Mouse (Mus musculus) activated CD4-positive, CD25-positive, alpha-beta regulatory T cell, adult 4 months (primary cell): ENCODE results near the gene Atp6v1fnb. TPM values are rescaled to one million over a fixed set of nuclear protein-coding genes. Genes with fewer than 3 reads are reported as not detected.
A peak's percentile ranks its signal among the peaks of the same experiment; 100 is the strongest.

Experiments used
- ATAC-seq: one replicate; pipeline ENCODE4 v1.8.0; 2017
- polyA plus RNA-seq, 2 experiments: library from polyadenylated mRNA; unstranded; fragments of 100-300 nt; shearing (Covaris generic); gene quantifications; one replicate each; pipeline ENCODE4 v1.2.1; 2017

The Atp6v1fnb gene
- polyA plus RNA-seq, 2 experiments from 2014 or later: not detected

- peak; percentile 81 for ATAC-seq
Observed at GRCm38 (mm10) chr6:29467583-29468354, 3.5 kb upstream of the Atp6v1fnb start, which contains the start of gene Atp6v1f. Gene Atp6v1f, plus strand, starts transcription at chr6:29467718.

DNA sequence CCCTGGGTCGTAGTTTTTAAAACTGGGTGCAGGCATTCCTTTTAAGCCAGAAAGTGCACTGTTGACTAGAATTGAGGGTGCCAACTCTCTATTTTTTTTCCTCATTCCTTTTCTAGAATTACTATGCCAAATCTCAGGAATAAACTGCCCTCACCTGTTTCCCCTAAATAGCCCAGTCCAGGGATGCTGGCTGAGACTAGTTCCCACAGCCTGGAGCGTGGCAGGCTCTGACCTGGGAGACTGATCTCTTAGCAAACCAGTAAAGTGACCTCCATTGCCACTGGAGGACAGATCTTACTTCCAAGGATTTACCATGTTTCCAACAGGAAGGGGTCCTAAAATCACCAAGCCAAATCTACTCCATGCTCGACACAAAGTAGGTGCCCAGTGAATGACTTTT lies 2.4 kb upstream of the Atp6v1fnb start:
- ATAC-seq: no peak

- peak; percentile 95 for ATAC-seq
Observed at GRCm38 (mm10) chr6:29473941-29474691, 2.9 kb downstream of the Atp6v1fnb start.

DNA sequence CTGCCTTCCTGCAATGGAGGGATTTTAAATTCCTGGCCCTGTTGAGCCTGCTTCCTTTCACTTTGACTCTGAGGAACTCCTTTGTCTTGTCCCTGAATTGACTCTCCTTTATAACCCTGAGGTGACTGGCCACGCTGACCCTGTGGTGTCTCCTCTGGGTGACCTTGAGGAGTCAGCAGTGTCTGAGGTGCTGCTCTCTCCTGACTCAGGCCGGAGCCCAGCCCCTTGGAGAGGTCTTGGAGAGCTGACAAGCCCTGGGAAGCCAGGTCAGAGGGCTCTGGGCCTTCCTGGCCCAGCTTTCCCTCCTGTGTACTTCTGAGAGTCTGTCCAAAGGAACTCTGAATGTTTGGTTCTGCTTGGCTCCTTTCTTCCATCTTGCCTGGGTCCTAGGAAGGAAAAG lies 3.5 kb downstream of the Atp6v1fnb start:
- ATAC-seq: no peak

DNA sequence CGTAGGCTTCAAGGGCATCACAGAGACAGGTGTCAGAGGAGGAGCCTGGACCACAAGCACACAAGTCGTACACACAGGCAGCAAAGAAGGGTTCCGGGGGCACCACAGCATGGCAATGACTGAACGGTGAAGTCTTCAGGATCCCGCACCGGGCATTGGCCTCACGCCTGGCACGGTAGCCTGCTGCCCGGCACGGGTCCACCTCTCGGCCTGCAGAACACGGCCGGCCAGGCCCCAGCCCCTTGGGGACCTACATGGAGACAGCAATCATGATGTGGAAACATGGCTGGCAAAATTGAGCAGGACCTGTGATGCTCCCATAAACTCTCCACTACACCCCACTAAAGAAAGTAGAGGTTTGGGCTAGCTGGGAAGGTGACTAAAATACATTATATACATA lies 11.5 kb downstream of the Atp6v1fnb start:
- ATAC-seq: no peak

GRCm38 (mm10) chr6:29484716-29485559 lies 13.7 kb downstream of the Atp6v1fnb start:
- ATAC-seq: no peak

DNA sequence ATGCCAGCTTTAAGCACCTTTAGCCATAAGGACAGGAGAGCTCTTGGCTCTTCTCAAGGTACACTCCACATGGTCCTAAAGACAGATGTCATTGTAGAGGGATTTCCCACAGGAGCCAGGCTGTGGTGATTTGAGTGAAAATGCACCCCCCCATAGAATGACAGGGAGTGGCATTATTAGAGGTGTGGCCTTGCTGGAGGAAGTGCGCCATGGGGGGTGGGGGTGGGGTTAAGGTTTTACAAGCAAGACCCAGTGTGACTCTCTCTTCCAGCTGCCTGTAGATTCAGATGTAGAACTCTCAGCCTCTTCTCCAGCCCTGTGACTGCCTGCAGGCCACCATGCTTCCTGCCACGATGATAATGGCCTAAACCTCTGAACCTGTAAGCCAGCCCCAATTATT lies 14.7 kb downstream of the Atp6v1fnb start:
- no peak for ATAC-seq

DNA sequence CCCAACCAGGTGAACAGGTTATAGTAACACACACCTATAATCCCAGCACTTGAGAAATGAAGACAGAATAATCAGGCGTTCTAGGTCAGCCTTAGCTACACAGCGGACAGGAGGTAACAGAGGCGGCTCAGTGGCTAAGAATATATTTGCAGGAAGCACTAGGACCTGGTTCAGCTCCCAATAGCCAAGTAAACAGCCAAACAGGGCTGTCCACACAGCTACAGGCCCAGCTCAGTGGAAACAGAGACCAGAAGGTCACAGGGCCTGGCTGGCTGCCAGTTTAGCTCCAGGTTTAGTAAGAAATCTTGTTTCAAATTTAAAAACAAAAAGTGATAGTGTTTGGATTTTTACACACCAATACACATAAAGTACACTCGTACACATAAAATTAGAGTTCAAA lies 22.9 kb downstream of the Atp6v1fnb start:
- no peak for ATAC-seq

- no peak for ATAC-seq
Observed at GRCm38 (mm10) chr6:29496270-29496669, 25.0 kb downstream of the Atp6v1fnb start.

- no peak for ATAC-seq
Observed at GRCm38 (mm10) chr6:29497791-29498190, 26.6 kb downstream of the Atp6v1fnb start.

DNA sequence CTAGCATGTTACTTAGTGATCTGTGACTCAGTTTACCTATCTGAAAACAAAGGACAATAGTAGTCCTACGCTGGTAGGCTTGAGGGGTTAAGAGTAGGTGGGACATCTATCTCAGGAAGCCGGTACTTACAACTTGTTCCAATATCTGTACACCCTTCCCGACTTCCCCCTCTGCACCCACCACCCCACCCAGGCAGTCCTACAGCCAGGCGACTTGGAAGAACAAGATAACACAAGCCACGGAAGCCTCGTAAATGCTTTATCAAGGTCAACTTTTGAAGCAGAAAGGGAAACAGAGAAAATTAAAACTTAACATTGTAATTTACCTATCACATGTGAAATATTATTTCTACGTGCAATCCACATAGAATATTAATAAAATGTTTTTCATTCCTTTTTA lies 28.9 kb downstream of the Atp6v1fnb start:
- no peak for ATAC-seq

GRCm38 (mm10) chr6:29500810-29501209 lies 29.6 kb downstream of the Atp6v1fnb start:
- ATAC-seq: no peak

- ATAC-seq: no peak
Observed at GRCm38 (mm10) chr6:29501599-29501998, 30.4 kb downstream of the Atp6v1fnb start.

DNA sequence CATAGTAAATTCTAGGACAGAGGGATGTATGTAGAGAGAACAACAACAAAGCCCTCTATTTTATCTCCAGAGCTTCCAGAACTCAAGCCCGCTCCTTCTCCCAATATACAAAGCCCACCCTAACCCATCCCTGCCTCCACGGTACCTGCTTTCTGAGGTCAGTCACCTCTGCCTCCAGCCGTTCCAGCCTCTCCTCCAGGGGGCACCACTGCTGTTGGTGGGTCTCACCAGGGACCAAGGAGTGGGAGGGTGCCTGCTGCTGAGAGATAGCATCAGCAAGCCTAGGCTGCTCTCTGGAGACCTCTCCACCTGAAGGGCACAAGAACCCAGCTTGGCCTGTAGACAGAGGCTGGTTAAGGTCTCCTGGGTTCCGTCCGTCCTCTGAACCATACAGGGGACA lies 34.3 kb downstream of the Atp6v1fnb start:
- no peak for ATAC-seq

DNA sequence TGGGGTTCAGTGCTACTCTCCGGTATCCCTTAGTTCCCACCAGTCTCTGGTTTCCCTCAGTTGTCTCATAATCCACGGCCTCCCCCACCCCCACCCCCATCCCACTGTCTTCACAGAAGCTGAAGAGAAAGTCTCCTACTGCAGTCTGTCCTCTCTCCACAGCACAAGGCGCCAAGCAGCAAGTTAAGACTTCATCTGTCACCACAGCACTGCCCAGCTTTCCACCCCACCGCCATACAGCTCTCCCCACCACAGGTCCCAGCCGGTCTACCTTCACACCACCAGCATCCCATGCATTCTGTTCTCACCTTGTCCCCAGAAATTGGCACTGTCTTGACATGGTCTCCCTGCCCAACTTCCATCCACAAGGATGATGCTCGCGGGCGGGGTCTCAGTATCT lies 35.6 kb downstream of the Atp6v1fnb start:
- ATAC-seq: no peak

DNA sequence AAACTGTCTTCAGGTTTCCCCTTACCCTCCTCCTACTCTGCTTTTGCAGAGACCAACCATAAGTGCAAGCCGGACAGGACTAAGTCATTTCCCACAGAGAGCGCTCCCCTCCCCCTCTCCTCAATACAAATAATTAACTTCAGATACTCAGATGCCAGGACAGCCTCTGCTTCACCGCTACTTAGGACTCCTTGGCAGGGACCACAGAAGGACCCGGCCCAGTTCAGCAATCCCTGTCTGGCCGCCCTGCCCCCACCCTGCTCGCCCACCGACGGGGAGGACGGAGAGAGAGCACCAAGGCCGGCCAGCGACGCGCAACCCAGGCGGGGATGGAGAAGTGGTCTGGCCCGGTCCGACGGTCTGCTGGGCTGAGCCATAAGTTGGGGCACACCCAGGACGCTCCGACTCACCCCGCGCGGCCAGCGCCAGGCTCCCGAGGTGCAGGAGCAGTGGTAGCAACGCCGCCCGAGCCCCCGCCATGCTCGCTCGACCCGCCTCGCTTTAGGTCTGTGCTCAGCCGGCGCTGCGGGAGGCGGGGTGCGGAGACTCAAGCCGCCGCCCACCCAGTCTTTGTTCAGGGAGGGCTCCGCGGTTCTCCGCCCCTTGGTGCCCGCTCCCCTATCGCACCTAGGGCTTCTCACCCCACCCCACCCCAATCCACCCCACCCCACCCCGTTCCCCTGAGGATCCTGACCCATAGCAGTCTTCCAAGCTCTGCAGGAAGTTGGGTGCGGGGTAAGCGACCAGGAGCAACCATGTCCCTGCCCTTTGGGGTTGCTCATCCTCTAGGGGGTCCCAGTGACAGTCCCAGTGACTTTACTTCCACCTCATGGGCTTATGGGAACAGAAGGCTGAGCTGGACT lies 36.4 kb downstream of the Atp6v1fnb start, which contains the start of gene Kcp:
TSS of gene Kcp (minus strand) at position 506 of the 863 bp plus-strand sequence.
- ATAC-seq: no peak

DNA sequence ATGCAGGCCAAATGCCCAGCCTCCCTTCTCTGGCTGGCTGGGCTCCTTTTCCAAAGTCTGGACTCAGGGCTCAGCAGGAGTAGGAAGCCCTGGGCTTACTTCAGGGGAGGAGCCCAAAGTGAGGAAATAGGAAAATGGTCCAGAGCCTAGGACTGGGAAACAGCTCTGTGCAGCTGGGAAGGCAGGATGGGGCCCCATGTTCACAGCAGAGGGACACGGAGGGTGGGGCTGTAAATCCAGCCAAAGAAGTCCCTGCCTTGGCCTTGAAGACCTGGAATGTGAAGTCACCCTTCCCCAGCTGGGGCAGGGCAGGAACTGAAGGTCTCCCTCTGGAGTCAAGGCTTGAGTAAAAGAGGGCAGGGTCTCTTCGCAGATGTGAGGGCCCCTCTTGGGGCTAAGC lies 37.8 kb downstream of the Atp6v1fnb start:
- no peak for ATAC-seq

- ATAC-seq: peak; percentile 79
Observed at GRCm38 (mm10) chr6:29513284-29513683, 42.0 kb downstream of the Atp6v1fnb start.

- ATAC-seq: peak; percentile 67
Observed at GRCm38 (mm10) chr6:29517139-29517538, 45.9 kb downstream of the Atp6v1fnb start.

GRCm38 (mm10) chr6:29522626-29523300 lies 51.5 kb downstream of the Atp6v1fnb start:
- no peak for ATAC-seq
